Mouse (Mus musculus): ENCODE results near the gene Fgf4.

The Fgf4 gene

GRCm38 (mm10) chr7:144911121-144911520, 64.0 kb downstream of the Fgf4 start:
- DNase-seq (ENCODE audit: low read depth, low spot score), result no peak

GRCm38 (mm10) chr7:144912897-144913296, 65.7 kb downstream of the Fgf4 start:
- no peak for DNase-seq (ENCODE audit: low read depth, low spot score)

- peak; percentile 61 for DNase-seq (ENCODE audit: low read depth, low spot score)
Observed at GRCm38 (mm10) chr7:144914296-144914947, 67.3 kb downstream of the Fgf4 start.

Data from A20 (cell line).